Mouse (Mus musculus): ENCODE results near the gene Nrip2.

DNA sequence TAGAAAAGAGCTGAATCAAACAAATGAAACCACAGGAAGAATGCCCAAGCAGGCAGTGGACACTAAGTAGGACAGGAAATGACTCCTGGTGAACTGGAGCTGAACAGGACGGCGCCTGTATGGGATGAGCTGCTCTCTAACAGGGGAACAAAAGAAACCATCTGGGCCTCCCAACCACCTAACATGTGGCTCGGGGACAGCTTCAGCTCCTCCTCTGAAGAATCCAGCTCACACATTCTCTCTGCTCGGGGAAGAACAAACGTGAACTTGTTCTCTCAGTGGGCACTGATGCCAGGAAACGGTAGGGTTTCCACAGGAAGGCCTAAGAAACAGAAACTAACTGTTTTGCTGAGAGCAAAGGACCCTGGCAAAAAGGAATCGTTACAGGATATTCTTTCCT, 49.4 kb upstream of the Nrip2 start:
- TF ChIP-seq CTCF (conservative IDR thresholded peaks at IDR 0.05; ENCODE audit: low read length) (no peak), NANOG (IDR thresholded peaks at IDR 0.05; ENCODE audit: borderline replicate concordance, low read length) (no peak), POU5F1 (IDR thresholded peaks at IDR 0.05; ENCODE audit: borderline replicate concordance, low read length) (no peak)

Data from E14TG2a.4 (cell line).